Mouse (Mus musculus) heart, postnatal 0 days (tissue): Measurements from ENCODE around the gene Hmox2. TPM values are rescaled to one million over a fixed set of nuclear protein-coding genes. Genes with fewer than 3 reads are reported as not detected.
A peak's percentile ranks its signal among the peaks of the same experiment; 100 is the strongest.
"Not testable (repeated sequence)": the region's sequence is repeated elsewhere in the genome, so short reads cannot be mapped to it uniquely, and the experiment has no call there.

Source experiments
- ATAC-seq: fragments of 200-750 bp; cut with Nextera tagmentation; 2 replicates; pipeline ENCODE4 v1.8.0; 2017; ENCODE audit warnings: low read depth, moderate number of reproducible peaks, moderate library complexity; ENCODE audit not compliant: insufficient read depth
- DNase-seq: peaks from one replicate; pipeline ENCODE4 v3.0.0-alpha.2; 2016; ENCODE audit warnings: low spot score
- H3K27ac ChIP-seq: fragments of 300-500 bp; sonication (generic); 2 replicates; pipeline ENCODE4 v1.5.1; 2014; ENCODE audit warnings: low read depth, mild to moderate bottlenecking
- H3K27me3 ChIP-seq: fragments of 300-500 bp; sonication (generic); 2 replicates; pipeline ENCODE4 v1.6.1; 2014; ENCODE audit warnings: low read length, mixed read lengths; ENCODE audit not compliant: control insufficient read depth, insufficient read depth
- H3K36me3 ChIP-seq: fragments of 300-500 bp; sonication (generic); replicated peaks from 2 replicates; pipeline ENCODE4 v1.6.1; 2014; ENCODE audit warnings: low read length, mixed read lengths; ENCODE audit not compliant: control insufficient read depth, insufficient read depth
- H3K4me1 ChIP-seq: fragments of 300-500 bp; sonication (generic); 2 replicates; pipeline ENCODE4 v1.6.1; 2014; ENCODE audit warnings: antibody characterized with exemption; ENCODE audit not compliant: control insufficient read depth, insufficient read depth
- H3K4me2 ChIP-seq: fragments of 300-500 bp; sonication (generic); 2 replicates; pipeline ENCODE4 v1.6.1; 2014; ENCODE audit warnings: low read depth, mild to moderate bottlenecking, low read length, moderate library complexity
- H3K4me3 ChIP-seq: fragments of 300-500 bp; sonication (generic); 2 replicates; pipeline ENCODE4 v1.5.1; 2014; ENCODE audit warnings: low read depth, low read length
- H3K9ac ChIP-seq: fragments of 300-500 bp; sonication (generic); replicated peaks from 2 replicates; pipeline ENCODE4 v1.6.1; 2014; ENCODE audit warnings: low read depth, low read length, mixed read lengths
- H3K9me3 ChIP-seq: fragments of 300-500 bp; sonication (generic); replicated peaks from 2 replicates; pipeline ENCODE4 v1.6.1; 2016; ENCODE audit warnings: low read length; ENCODE audit not compliant: control insufficient read depth
- CTCF ChIP-seq: IDR thresholded peaks from 2 replicates; pipeline ENCODE4 v1.5.1; 2016; ENCODE audit warnings: antibody characterized with exemption, control low read depth, low read depth
- EP300 ChIP-seq: IDR thresholded peaks from 2 replicates; pipeline ENCODE4 v1.6.1; 2016; ENCODE audit warnings: antibody characterized with exemption, low read depth
- WGBS: fragments of 180-500 bp; shearing (Covaris S2); extraction: QIAGEN DNeasy Blood & Tissue Kit; methylation state at CpG from one replicate; pipeline ENCODE4 v1.1.7; 2014; 5-methylcytosine and 5-hydroxymethylcytosine counted together
- polyA plus RNA-seq: library from polyadenylated mRNA; unstranded; fragments of >200 nt; fragmentation: Nextera tagmentation; extraction: Ambion mirVana; gene quantifications from 2 replicates; pipeline ENCODE4 v1.2.1, GENCODE M21; 2015
- total RNA-seq: library from RNA; depleted of rRNA; stranded (reverse); fragments of >200 nt; gene quantifications from 2 replicates; pipeline ENCODE4 v1.2.3, GENCODE M21; 2014; ENCODE audit warnings: low replicate concordance

Hmox2 gene
- total and polyA plus RNA-seq, 2 experiments from 2014 or later, result 56.8 to 87.0 TPM

- 95% methylated on average over 3 of the region's 3 CpGs for WGBS
- no peak overlapping the region for H3K4me3 ChIP-seq
- no peak overlapping the region for H3K4me2 ChIP-seq
- TF ChIP-seq EP300 (no peak), CTCF (no peak)
- ATAC-seq (no peak), DNase-seq (no peak)
- H3K27ac ChIP-seq, result no peak overlapping the region
- no peaks in the 10 kb centered on the region for H3K27me3 ChIP-seq
- H3K4me1 ChIP-seq, result peaks cover 17% of the 10 kb centered on the region
- no peak overlapping the region for H3K9ac ChIP-seq
- no peaks in the 10 kb centered on the region for H3K9me3 ChIP-seq
- H3K36me3 ChIP-seq, result peaks cover 10% of the 10 kb centered on the region
Measured at GRCm38 (mm10) chr16:4752155-4752554, 26.0 kb downstream of the Hmox2 start.

- no peak for TF ChIP-seq CTCF
- no peak for TF ChIP-seq EP300
- ATAC-seq, result no peak
- peak overlapping the region; percentile 43; the same call in 1 of the 2 replicates for H3K27ac ChIP-seq
- H3K9me3 ChIP-seq, result no peaks in the 10 kb centered on the region
- H3K9ac ChIP-seq, result no peak overlapping the region
- H3K4me1 ChIP-seq, result peaks cover 23% of the 10 kb centered on the region
- 75% methylated on average over 3 of the region's 3 CpGs for WGBS
- no peak for DNase-seq
- no peak overlapping the region for H3K4me2 ChIP-seq
- no peak overlapping the region for H3K4me3 ChIP-seq
- H3K36me3 ChIP-seq, result peaks cover 10% of the 10 kb centered on the region
- H3K27me3 ChIP-seq, result no peaks in the 10 kb centered on the region
Measured at GRCm38 (mm10) chr16:4754045-4754444, 27.9 kb downstream of the Hmox2 start.

- WGBS, result 2% methylated on average over 30 of the region's 42 CpGs
- ATAC-seq, result peak; percentile 76
- Histone ChIP-seq H3K4me3 (peak overlapping the region; percentile 55), H3K4me2 (peak overlapping the region; percentile 60), H3K27ac (peak overlapping the region; percentile 70), H3K9ac (peak overlapping the region; percentile 59), H3K4me1 (peaks cover 23% of the 10 kb centered on the region)
- not testable (repeated sequence) for H3K27me3 ChIP-seq, H3K36me3 ChIP-seq, DNase-seq, H3K9me3 ChIP-seq
- peak; percentile 21 for TF ChIP-seq CTCF
Measured at GRCm38 (mm10) chr16:4756660-4757335, 30.6 kb downstream of the Hmox2 start.

- 75% methylated on average over 4 of the region's 4 CpGs for WGBS
- Histone ChIP-seq H3K4me3 (no peak overlapping the region), H3K9me3 (no peaks in the 10 kb centered on the region), H3K9ac (no peak overlapping the region), H3K4me1 (peaks cover 3% of the 10 kb centered on the region; the same call in 1 of the 2 replicates), H3K27me3 (no peaks in the 10 kb centered on the region), H3K4me2 (no peak overlapping the region), H3K36me3 (peaks cover 45% of the 10 kb centered on the region), H3K27ac (no peak overlapping the region)
- no peak for DNase-seq
- no peak for ATAC-seq
- TF ChIP-seq EP300 (no peak), CTCF (no peak)
Measured at GRCm38 (mm10) chr16:4762437-4762836, 36.3 kb downstream of the Hmox2 start.

- no peak overlapping the region for H3K4me3 ChIP-seq
- peak; percentile 70; the same call in 1 of the 2 replicates for ATAC-seq
- TF ChIP-seq EP300 (no peak), CTCF (peak; percentile 73)
- no peak overlapping the region for H3K9ac ChIP-seq
- H3K27me3 ChIP-seq, result no peaks in the 10 kb centered on the region
- H3K36me3 ChIP-seq, result peaks cover 52% of the 10 kb centered on the region
- no peaks in the 10 kb centered on the region for H3K9me3 ChIP-seq
- H3K27ac ChIP-seq, result no peak overlapping the region
- H3K4me1 ChIP-seq, result no peaks in the 10 kb centered on the region
- peak; percentile 77 for DNase-seq
- WGBS, result 23% methylated on average over 2 of the region's 2 CpGs
- no peak overlapping the region for H3K4me2 ChIP-seq
Measured at GRCm38 (mm10) chr16:4763276-4763675, 37.1 kb downstream of the Hmox2 start.

GRCm38 (mm10) chr16:4765852-4766251, 39.7 kb downstream of the Hmox2 start:
- TF ChIP-seq CTCF (no peak), EP300 (no peak)

More at GRCm38 (mm10) chr16:4765852-4766251, 39.7 kb downstream of the Hmox2 start:
- WGBS, result 77% methylated on average over 2 of the region's 2 CpGs
- Histone ChIP-seq H3K4me2 (no peak overlapping the region), H3K4me1 (no peaks in the 10 kb centered on the region), H3K36me3 (peaks cover 77% of the 10 kb centered on the region), H3K4me3 (no peak overlapping the region), H3K9ac (no peak overlapping the region), H3K9me3 (no peaks in the 10 kb centered on the region), H3K27me3 (no peaks in the 10 kb centered on the region), H3K27ac (no peak overlapping the region)
- ATAC-seq (no peak), DNase-seq (no peak)
